Mouse (Mus musculus) embryonic stem cell, embryonic (primary cell): ENCODE measurements around the gene P2ry2.

Source experiments
- CTCF ChIA-PET, 4 experiments: fragments of 300-600 bp in 2 of 4; fragments of 350-600 bp in 2 of 4; sonication (Branson Sonifier 250); formaldehyde crosslinking; loops; one replicate each; lab custom pipeline; 2022; ENCODE audit warnings: inconsistent platforms in 2 of 4; lab: Charles Lee
- POLR2A ChIA-PET, 4 experiments: fragments of 300-600 bp in 2 of 4; fragments of 350-600 bp in 2 of 4; sonication (Branson Sonifier 250); formaldehyde crosslinking; loops; one replicate each; lab custom pipeline; 2022; ENCODE audit warnings: antibody characterized with exemption in 4 of 4, inconsistent platforms in 1 of 4; lab: Charles Lee

P2ry2 gene

DNA sequence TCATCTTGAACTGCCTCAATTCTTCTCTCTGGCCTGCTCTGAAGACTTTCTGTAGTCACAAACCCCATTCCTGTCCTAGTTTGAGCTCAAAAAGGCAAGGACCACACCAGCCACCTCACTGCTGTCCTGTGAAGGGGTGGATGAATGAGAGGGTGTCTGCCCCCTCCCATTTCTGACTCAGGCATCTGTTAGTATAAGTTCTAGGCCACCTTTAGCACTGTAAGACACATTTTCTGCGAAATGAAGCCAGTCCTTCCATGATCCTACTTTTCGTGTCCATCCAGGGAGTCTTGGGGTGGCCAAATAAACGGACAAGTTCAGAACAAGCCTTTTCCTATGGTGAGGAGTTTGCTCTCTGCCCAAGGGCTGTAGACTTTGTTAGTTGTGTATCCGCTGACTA is at the start of gene P2ry2:
Gene P2ry2, minus strand, starts transcription at position 326 of the 400 bp plus-strand sequence.
- CTCF ChIA-PET = no interaction called here

DNA sequence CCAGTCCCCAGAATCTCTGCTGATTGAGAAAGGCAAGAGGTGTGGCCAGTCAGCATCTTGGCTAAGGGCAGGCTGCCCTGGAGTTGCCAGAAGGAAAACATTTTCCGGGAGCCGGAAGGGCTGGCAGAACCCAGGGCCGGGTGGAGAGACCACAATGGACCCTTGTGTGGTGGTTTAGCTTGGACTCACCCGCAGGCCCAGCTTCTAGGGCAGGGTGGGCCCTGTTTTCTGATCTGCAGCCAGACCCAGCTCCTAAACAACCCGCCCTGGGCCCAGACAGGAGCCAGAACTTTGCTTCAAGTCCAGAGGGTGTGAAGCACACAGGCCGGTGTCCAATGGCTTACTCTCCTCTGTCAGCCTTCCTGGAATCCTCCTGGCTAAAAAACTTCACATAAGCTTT is 49.6 kb upstream of the P2ry2 start:
- ChIA-PET POLR2A (interaction anchor here in 2 of 4 experiments (0.6 to 2.2 kb wide), 3 partner anchors 12 to 234 kb away, joined by 3 to 6 read pairs (median 4); no protein-coding TSS in a partner anchor), CTCF (interaction anchor here (0.5 to 3.0 kb wide), 16 partner anchors 11 to 476 kb away, joined by 3 to 22 read pairs (median 9); partner anchors contain the start of gene Fchsd2 (in 1 of the 4))

More for the DNA sequence above, at the start of gene P2ry2:
- POLR2A ChIA-PET = interaction anchor here in 1 of 4 experiments (1.3 to 2.4 kb wide), 5 partner anchors 8 to 38 kb away, joined by 3 to 8 read pairs (median 7); no protein-coding TSS in a partner anchor

- ChIA-PET POLR2A (interaction anchor here in 3 of 4 experiments (0.5 to 2.2 kb wide), 12 partner anchors 10 to 355 kb away, joined by 3 to 7 read pairs (median 3); no protein-coding TSS in a partner anchor), CTCF (interaction anchor here (0.6 to 3.0 kb wide), 104 partner anchors 8 to 1561 kb away, joined by 3 to 22 read pairs (median 4); partner anchors contain the start of genes Atg16l2 (in 3 of the 4) and Fchsd2 (in 2 of the 4))
Measured at GRCm38 (mm10) chr7:101061381-101061780, 48.7 kb upstream of the P2ry2 start.

- CTCF ChIA-PET = interaction anchor here (0.6 to 3.0 kb wide), 30 partner anchors 9 to 1560 kb away, joined by 3 to 22 read pairs (median 6); no protein-coding TSS in a partner anchor
- POLR2A ChIA-PET = interaction anchor here in 3 of 4 experiments (0.6 to 2.2 kb wide), 9 partner anchors 9 to 356 kb away, joined by 3 to 6 read pairs (median 3); partner anchors contain the start of gene Arhgef17 (in 1 of the 3)
Measured at GRCm38 (mm10) chr7:101060476-101060875, 47.8 kb upstream of the P2ry2 start.

DNA sequence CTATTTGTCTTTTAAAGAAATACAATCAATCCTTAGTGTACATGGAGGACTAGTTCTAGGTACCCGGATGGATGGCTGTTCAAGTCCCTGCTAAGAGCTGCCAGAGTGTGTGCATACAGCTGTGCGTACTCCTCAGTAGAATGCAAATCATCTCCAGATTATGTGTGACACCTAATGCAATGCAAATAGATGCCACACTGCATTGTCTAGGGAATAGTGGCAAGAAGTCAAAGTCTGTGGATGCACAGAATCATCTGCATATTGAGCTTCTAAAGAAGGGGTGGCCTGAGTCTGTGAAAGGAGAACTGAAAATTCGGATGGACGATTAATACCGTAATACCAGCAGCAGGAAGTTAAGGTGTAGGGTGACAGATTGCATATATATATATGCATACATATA is 46.5 kb upstream of the P2ry2 start:
- CTCF ChIA-PET = interaction anchor here (0.6 to 1.4 kb wide), 7 partner anchors 60 to 424 kb away, joined by 3 to 8 read pairs (median 3); no protein-coding TSS in a partner anchor
- POLR2A ChIA-PET = interaction anchor here in 1 of 4 experiments (0.7 kb wide), 1 partner anchor 735 kb away, joined by 5 read pairs; no protein-coding TSS in a partner anchor

- ChIA-PET CTCF (no interaction called here), POLR2A (no interaction called here)
Measured at GRCm38 (mm10) chr7:101057309-101057708, 44.6 kb upstream of the P2ry2 start.

DNA sequence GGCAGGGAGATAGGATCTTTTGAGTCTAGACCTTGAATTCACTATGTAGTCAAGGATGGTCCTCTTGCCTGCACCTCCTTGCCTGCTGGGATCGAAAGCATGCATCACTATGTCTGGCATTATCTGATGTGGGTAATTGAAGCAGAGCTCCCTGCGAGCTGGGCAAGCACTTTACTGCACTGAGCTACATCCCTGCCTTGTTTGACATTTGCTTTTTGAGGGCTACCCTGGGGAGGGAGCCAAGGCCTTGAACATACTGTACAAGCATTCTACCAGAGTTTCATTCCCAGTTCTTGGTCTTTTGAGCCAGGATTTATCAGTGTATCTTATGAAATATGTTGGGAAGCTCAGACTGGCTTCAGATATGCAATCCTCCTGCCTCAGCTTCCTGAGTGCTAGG is 40.5 kb upstream of the P2ry2 start:
- ChIA-PET CTCF (interaction anchor here in 3 of 4 experiments (0.8 to 3.2 kb wide), 5 partner anchors 8 to 146 kb away, joined by 3 to 13 read pairs (median 3); no protein-coding TSS in a partner anchor), POLR2A (interaction anchor here in 1 of 4 experiments (0.8 kb wide), 1 partner anchor 112 kb away, joined by 5 read pairs; no protein-coding TSS in a partner anchor)

DNA sequence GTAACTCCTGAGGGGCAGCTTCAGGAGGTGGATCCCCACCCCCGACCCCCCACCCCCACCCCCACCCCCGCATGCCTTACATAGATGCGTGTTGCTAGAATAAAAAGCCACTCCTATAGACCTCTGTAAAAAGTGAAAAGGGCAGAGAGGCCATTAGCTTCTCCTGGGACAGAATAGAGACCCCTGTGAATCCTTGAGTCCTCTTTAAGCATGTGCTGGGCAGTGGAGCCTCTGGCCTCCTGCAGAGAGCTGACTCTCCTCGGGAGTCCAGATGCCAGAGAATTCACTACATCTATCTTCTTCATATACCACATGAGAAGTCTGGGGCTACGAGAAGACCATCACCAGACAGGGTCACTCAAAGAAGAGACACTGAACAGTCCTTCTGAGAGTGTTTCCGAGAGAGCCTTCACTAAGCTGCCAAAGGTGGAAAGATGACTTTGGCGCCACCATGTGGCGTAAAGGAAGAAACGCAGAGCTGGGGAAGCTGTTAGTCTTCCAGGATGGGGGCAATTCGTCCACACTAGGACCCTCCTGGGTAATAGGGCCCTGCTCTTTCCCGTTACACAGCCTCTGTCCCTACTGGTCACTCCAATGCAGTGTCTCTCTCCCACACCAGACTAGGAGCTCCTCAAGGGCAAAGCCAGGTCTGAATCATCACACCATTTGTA is 39.0 kb upstream of the P2ry2 start:
- POLR2A ChIA-PET = interaction anchor here (0.6 to 2.3 kb wide), 16 partner anchors 9 to 143 kb away, joined by 3 to 11 read pairs (median 3); no protein-coding TSS in a partner anchor
- CTCF ChIA-PET = interaction anchor here (0.5 to 3.5 kb wide), 82 partner anchors 9 to 1197 kb away, joined by 3 to 76 read pairs (median 4); partner anchors contain the start of gene Atg16l2 (in 1 of the 4)

GRCm38 (mm10) chr7:101050724-101051550 is 38.3 kb upstream of the P2ry2 start:
- POLR2A ChIA-PET = interaction anchor here (0.6 to 2.3 kb wide), 15 partner anchors 10 to 1066 kb away, joined by 3 to 11 read pairs (median 3); partner anchors contain the start of genes Chrna10 (in 1 of the 4) and P2ry2 (in 1 of the 4)
- CTCF ChIA-PET = interaction anchor here (0.5 to 3.5 kb wide), 73 partner anchors 9 to 1198 kb away, joined by 3 to 76 read pairs (median 4); partner anchors contain the start of gene Atg16l2 (in 1 of the 4)

DNA sequence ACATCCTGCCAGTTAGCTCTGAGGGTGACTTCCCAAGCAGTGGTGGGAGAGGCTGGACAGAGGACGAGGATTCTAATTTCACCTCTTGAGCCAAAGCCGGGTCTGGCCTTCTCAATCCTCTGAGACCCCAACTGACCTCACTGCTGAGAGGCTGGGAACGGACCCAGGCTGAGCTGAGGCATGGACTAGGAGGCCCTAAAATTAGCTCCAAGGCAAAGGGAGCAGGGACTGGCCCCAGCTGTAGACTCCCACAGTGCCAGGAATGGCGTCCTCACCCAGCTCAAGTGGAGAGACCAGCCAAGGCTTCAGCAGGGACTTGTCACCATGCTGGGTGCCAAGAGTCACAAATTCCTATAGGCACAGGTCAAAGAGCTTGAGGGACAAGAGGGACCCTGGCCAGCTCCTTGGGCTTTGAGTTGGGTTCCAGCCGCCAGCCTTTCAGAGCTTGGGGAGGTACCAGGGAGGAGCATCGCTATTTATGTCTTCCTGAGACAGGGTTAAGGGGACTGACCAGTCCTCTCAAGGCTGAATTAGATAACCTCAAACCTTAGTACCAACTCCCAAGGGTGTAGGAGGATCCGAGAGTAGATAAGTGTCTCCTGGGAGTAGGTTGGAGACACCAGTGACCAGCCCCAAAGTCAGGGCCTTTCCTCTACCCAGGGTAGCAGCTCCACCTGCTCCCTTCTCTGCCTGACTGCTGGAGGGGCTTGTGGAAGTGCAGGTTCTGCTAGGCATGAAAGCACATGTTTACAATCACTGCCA is 36.8 kb upstream of the P2ry2 start:
- ChIA-PET POLR2A (no interaction called here), CTCF (interaction anchor here (0.5 to 3.5 kb wide), 13 partner anchors 12 to 429 kb away, joined by 3 to 73 read pairs (median 4); no protein-coding TSS in a partner anchor)

DNA sequence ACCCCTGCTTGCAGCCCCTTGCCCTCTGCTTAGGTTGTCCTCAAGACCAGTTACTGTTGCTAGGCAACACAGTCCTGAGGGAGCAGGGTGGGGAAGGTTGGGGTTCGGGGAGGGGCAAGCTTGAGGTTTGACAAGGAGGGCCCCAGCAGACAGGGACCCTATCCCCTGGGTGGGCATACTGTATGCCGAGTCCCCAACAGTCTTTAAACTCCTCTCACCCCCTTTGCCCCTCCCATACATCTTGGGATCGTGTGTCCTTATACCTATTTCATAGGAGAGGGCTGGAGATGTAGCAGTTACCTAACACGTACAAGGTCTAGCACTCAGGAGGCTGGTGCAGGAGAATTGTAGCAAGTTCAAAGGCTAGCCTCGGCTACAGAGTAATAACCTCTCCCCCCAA is 35.6 kb upstream of the P2ry2 start:
- ChIA-PET POLR2A (interaction anchor here in 1 of 4 experiments (0.5 kb wide), 1 partner anchor 44 kb away, joined by 3 read pairs; no protein-coding TSS in a partner anchor), CTCF (interaction anchor here in 3 of 4 experiments (0.6 to 1.7 kb wide), 4 partner anchors 142 to 364 kb away, joined by 3 to 5 read pairs (median 4); no protein-coding TSS in a partner anchor)

GRCm38 (mm10) chr7:101043846-101044541 is 31.3 kb upstream of the P2ry2 start:
- ChIA-PET POLR2A (interaction anchor here in 1 of 4 experiments (1.3 kb wide), 1 partner anchor 384 kb away, joined by 3 read pairs; no protein-coding TSS in a partner anchor), CTCF (interaction anchor here (0.6 to 1.5 kb wide), 5 partner anchors 48 to 578 kb away, joined by 3 to 4 read pairs (median 3); no protein-coding TSS in a partner anchor)

DNA sequence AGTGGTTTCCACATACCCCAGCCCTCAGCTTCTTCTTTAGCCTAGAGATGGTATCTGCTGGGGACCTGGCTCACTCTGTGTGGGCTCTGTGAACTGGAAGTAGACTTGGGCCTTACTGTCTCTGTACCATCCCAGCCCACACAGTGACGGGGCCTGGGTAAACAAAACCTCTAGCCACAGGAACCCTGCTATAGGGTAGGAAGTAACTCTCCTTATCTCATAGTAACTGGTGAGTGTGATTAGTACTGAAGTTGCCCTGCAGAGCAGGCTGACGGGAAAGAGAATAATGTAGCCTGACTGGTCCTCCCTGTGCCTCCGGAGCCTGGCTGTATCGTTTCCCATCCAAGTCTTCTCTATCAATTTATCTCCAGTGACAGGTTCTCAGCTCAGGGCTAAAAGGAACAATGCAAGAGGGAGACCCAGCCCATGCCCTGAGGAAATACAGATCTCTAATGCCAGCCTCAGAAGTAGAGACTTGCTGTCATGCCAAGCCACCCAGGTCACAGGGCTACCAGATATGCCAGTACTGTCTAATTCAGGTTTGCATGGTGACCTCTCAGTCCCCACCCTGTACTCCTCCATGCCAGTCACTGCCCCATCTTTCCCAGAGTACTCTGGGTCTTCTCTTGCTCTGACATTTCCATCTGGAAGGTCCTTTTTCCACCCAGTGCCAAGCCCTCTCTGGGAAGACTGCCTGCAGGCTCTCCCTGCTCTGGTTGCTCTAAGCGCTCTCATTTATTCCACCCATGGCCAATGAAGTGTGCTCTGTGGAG is 29.5 kb upstream of the P2ry2 start:
- POLR2A ChIA-PET = interaction anchor here in 1 of 4 experiments (0.6 kb wide), 1 partner anchor 67 kb away, joined by 3 read pairs; no protein-coding TSS in a partner anchor

GRCm38 (mm10) chr7:101041544-101041943 is 28.9 kb upstream of the P2ry2 start:
- POLR2A ChIA-PET = no interaction called here
- CTCF ChIA-PET = interaction anchor here in 1 of 4 experiments (1.2 kb wide), 1 partner anchor 10 kb away, joined by 4 read pairs; no protein-coding TSS in a partner anchor

More for the DNA sequence above, 29.5 kb upstream of the P2ry2 start:
- CTCF ChIA-PET = interaction anchor here in 2 of 4 experiments (0.6 to 1.2 kb wide), 3 partner anchors 10 to 336 kb away, joined by 4 to 9 read pairs (median 5); no protein-coding TSS in a partner anchor

- CTCF ChIA-PET = no interaction called here
- POLR2A ChIA-PET = no interaction called here
Measured at GRCm38 (mm10) chr7:101033371-101033770, 20.7 kb upstream of the P2ry2 start.
